Mouse (Mus musculus) bone marrow, adult 2 months (tissue): Measurements from ENCODE around the gene Tie1.

ENCODE experiments used
- CTCF ChIP-seq: fragments of 200-500 bp; IDR thresholded peaks from 2 replicates; pipeline ENCODE4 v1.5.1; 2011; ENCODE audit warnings: low read length, control low read depth; ENCODE audit not compliant: control insufficient read depth, insufficient read depth
- POLR2A ChIP-seq: fragments of 200-500 bp; IDR thresholded peaks from 2 replicates; pipeline ENCODE4 v1.6.1; 2011; ENCODE audit warnings: low read depth, mild to moderate bottlenecking, control low read depth, low read length, borderline replicate concordance; ENCODE audit not compliant: control insufficient read depth

DNA sequence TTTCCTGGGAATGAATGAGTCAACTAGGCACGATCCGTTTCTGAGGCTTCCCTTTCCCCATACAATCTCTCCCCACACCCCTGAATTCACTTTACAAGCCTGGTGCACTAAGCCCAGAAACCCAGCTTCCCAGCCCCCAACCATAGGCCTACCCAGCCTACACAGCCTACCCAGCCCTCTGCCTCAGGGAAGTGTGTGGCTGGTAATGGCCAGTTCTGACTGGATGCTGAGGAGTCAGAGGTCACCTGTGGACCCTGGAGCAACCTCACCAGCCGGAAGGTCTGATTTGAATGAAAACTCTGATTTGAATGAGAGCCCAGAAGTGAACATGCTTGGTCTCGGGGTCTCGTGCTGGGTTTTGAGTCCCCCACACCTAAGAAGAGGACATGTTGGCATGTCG lies 37.9 kb upstream of the Tie1 start:
- TF ChIP-seq CTCF: no peak
- no peak for TF ChIP-seq POLR2A
